Mouse (Mus musculus): ENCODE data around the gene Epm2a.
A peak's percentile ranks its signal among the peaks of the same experiment; 100 is the strongest.
"Not testable (repeated sequence)": the region's sequence is repeated elsewhere in the genome, so short reads cannot be mapped to it uniquely, and the experiment has no call there.

Gene Epm2a

DNA sequence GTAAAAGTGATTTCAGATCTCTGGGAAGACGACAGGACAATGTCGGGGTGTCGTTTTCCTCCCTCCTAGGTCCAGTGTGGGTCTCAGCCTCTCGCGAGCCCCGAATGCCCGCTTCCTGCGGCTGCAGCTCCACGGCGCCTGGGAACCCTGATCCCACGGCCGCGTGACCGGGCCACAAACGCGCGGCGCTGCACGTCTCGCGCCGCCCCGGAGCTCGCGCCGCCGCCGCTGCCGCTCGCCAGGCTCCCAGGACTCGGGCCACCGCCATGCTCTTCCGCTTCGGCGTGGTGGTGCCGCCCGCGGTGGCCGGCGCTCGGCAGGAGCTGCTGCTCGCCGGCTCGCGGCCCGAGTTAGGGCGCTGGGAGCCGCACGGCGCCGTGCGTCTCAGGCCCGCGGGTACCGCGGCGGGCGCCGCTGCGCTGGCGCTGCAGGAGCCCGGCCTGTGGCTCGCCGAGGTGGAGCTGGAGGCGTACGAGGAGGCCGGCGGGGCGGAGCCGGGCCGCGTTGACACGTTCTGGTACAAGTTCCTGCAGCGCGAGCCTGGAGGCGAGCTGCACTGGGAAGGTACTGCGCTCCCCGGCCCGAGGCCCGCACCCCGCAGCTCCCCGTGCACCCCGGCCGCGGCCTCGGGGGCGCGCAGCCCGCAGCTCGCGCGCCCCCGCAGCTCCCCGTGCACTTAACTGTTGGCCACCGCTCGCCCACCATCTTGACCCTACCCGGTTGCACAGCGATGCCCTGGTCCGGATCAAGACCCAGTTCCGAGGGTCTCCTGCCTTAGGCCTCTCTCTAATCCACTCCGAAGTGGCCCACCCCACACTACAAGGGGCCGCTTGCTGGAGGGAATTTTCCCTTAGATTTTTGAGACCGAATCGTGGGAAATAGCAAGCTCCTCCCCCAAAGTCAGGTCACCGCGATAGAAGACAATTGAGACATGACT lies at the start of gene Epm2a:
Epm2a (plus strand) TSS at position 200 of the 937 bp plus-strand sequence.
- peak; percentile 72 for DNase-seq

DNA sequence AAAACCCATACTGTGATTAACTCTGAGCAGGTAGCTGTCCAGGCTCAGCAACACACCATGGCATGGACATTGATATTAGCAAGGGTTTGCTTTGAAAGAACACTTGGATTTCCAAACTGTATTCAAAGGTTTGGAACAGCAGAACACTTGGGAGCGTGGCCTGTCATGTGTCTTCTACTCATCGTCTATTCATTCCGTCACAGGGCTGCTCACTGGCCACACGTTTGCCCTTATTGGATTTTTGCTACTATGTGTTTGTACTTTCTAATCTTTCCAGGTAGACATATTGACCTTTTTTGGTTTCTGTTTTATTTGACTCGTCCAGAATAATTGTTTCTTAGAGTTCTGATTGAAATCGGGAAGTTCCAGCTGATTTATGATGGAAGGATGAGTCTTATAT lies 44.8 kb upstream of the Epm2a start:
- DNase-seq, result no peak

GRCm38 (mm10) chr10:11305365-11306053 lies 37.7 kb upstream of the Epm2a start:
- no peak for DNase-seq

DNA sequence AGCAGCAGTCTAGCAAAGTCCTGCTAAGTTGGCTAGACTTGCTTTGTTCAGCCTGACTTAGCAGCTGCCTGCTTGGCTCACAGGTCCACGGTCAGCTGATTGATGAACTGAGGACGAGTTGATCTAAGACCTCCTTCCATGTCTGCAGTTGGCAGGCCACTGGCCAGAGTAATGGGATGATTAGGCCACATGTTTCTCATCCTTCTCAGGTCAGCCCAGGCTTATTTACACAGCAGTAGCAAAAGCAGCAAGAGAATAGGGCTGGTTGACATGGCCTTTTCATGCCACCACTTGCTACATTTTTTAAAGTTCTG lies 37.2 kb upstream of the Epm2a start:
- DNase-seq, result no peak

- no peak for DNase-seq
Observed at GRCm38 (mm10) chr10:11309866-11310265, 33.3 kb upstream of the Epm2a start.

- DNase-seq, result no peak
Observed at GRCm38 (mm10) chr10:11310481-11310880, 32.7 kb upstream of the Epm2a start.

GRCm38 (mm10) chr10:11317856-11318454 lies 25.2 kb upstream of the Epm2a start:
- DNase-seq, result not testable (repeated sequence)

DNA sequence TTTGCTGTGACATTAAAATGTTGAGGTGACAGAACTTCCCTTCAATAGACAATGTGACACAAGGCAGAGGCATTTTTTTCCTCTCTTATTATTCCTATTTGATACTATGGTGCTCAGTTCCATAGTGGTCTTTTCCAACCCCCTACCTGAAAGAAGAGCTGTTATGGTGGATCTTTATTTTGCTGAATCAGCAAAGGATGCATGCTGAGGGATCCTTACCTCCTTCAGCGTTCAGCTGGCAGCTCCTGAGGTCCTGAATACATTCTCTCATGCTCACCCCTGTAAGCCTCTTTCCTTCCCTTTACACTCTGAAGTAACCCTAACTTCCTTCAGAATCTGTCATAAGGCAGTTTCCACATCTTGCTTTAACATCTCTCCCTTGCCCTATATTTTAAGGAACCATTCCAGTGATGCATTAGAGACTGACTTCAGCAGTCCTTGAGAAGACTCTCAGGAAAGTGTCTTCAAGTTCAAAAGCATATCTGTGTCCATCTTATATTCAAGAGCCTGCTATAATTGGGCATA lies 23.7 kb upstream of the Epm2a start:
- DNase-seq, result no peak

DNA sequence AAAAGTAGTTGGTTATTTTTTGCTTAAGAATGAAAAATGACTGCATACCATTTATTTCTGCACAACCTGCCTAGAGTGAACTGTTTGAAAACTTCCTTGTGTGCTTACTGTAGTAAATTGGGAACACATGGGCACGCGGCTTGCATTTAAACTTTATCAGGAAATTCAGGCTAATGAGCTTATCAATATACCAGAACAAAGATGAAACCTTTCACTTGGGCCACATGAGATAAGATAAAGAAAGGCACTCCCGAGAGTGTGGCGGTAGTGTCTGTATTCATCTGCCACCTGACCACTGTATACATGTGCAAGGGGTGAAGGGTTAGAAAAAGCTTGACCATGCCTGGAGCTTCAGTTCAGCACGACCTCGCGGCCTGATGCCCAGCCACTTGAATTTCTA lies 20.9 kb upstream of the Epm2a start:
- no peak for DNase-seq

GRCm38 (mm10) chr10:11323202-11323898 lies 19.9 kb upstream of the Epm2a start:
- no peak for DNase-seq

DNA sequence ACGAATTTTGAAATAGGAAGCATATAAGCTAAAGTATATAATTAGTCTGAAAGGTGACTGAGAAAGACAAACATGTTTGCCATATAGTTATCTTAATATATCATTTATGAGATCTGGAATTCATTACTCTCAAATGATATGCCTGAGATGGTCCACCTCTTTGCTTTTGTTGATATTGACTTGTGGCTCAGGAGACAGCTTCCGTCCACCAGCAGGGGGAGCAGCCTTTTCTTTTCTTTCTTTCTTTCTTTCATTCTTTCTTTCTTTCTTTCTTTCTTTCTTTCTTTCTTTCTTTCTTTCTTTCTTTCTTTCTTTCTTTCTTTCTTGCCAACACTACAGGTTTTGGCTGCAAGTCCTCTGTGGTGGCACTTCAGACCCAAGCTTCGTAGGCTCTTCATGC lies 16.7 kb upstream of the Epm2a start:
- DNase-seq, result no peak

DNA sequence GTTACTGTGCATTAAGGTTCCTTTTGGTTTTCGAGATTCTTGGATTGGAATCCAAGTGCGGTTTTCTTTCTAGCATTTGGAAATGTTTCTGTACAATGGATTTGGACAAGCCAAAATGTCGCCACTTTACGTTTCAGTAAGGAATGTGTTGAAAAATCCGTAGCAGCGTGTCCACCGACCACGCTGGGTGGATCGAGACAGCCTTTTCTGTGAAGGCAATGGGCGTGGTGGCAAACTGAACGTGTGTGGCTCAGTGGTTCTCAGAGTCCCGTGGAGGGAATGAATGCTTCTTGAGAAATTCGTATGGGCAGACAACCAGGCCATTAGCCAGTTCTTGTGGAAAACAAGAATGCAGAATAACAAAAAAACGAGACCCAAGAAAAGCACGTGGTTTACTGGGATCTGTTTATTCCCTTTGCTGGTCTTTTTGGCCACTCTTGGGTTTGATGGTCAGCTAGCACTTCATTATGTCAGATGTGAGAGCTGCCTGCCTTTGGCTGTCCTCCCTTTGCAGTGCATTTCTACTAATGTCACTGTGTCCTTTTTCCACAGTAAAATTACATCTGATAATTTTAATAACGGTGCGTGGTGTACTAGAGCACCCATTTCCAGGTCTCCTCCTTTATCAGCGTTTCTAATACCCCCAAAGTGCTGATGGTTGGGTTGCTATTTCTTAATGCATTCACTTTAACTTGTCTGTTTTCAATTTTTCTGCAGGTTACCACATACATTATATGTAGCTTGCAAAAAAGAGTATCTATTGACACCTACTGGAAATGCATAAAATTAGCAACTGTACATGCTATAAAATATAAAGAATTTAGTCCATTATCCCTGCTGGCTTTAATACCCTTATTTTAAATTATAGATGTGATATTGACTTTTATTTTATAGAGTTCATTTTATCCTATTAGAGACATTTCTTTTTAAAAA lies 1.6 kb downstream of the Epm2a start:
- peak; percentile 8 for DNase-seq

DNA sequence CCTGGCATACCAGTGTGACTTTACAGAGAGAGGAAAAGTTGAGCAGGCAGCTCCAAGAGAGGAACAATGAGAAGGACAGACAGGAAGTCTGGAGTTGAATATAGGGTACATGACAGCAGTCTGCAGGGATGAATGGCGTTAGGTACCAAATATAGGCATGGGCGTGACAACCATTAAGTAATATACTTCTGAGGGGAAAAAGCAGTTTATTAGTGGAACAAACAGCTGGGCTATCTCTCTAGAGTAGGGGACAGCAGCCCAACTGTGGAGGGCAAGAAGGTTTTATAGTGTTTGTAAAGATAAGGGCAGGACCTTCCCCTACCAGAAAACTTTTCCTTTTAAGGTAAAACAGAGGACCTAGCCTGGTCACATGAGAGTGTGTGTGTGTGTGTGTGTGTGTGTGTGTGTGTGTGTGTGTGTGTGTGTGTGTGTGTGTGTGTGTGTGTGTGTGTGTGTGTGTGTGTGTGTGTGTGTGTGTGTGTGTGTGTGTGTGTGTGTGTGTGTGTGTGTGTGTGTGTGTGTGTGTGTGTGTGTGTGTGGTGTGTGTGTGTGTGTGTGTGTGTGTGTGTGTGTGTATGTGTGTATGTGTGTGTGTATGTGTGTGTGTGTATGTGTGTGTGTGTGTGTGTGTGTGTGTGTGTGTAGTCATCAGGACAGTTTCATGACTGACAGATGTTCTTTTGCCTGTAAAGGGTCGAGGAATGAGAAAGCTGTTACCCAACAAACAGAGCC lies 7.2 kb downstream of the Epm2a start:
- DNase-seq, result not testable (repeated sequence)

- DNase-seq, result no peak
Observed at GRCm38 (mm10) chr10:11354609-11355008, 11.4 kb downstream of the Epm2a start.

- no peak for DNase-seq
Observed at GRCm38 (mm10) chr10:11361985-11362692, 18.9 kb downstream of the Epm2a start.

GRCm38 (mm10) chr10:11362896-11363487 lies 19.8 kb downstream of the Epm2a start:
- no peak for DNase-seq

- no peak for DNase-seq
Observed at GRCm38 (mm10) chr10:11381302-11381701, 38.1 kb downstream of the Epm2a start.

DNA sequence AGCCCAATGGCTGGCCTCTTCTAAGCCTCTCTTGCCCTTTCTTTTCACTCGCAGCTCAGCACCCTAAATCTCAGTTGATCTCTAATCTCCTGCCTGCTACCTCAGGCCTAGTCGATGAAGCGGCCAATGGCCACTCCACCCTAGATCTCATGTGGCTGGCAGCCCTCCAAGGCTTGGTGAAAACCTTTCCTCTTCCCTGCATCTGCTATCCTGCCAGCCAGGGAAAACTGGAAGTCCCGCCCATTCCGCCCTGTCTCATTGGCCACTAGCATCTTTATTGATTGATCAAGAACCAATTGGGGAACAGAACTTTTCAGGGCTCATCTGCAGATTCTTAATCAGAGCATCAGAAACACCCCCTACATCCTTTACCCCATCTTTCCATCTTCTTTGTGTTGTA lies 67.7 kb downstream of the Epm2a start:
- no peak for DNase-seq

DNA sequence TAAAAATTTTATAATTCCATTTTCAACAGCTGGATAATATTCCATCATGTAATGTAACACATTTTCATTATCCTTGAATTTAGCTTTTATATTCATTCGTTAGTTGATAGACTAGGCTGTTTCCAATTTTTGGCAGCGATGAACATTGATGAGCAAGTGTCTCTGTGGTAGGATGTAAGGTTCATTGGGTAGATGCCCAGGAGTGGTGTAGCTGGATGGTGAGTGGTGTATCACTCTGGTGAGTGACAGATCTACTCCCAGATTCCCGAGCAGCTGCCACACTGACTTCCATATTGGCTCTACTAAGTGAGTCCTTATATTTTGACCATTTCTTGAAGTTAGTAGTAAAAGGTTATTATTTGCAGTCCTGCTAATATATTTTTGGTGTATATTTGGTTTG lies 76.9 kb downstream of the Epm2a start:
- DNase-seq, result no peak
